Mouse (Mus musculus) kidney, postnatal 0 days (tissue): ENCODE results near the gene Hsp90aa1. TPM values are rescaled to one million over a fixed set of nuclear protein-coding genes. Genes with fewer than 3 reads are reported as not detected.

ENCODE experiments used
- ATAC-seq: fragments of 200-750 bp; cut with Nextera tagmentation; replicated peaks from 2 replicates; pipeline ENCODE4 v1.8.0; 2017; ENCODE audit warnings: low read depth, moderate number of reproducible peaks, moderate TSS enrichment, moderate library complexity; ENCODE audit not compliant: low FRiP score
- DNase-seq: peaks from one replicate; pipeline ENCODE4 v3.0.0-alpha.2; 2016; ENCODE audit warnings: low spot score
- H3K27ac ChIP-seq: fragments of 300-500 bp; sonication (generic); 2 replicates; pipeline ENCODE4 v1.5.1; 2014; ENCODE audit warnings: mild to moderate bottlenecking
- H3K27me3 ChIP-seq: fragments of 300-500 bp; sonication (generic); 2 replicates; pipeline ENCODE4 v1.6.1; 2014; ENCODE audit warnings: low read length, mixed read lengths; ENCODE audit not compliant: insufficient read depth
- H3K36me3 ChIP-seq: fragments of 300-500 bp; sonication (generic); 2 replicates; pipeline ENCODE4 v1.6.1; 2014; ENCODE audit warnings: low read length, mixed read lengths; ENCODE audit not compliant: insufficient read depth
- H3K4me1 ChIP-seq: fragments of 300-500 bp; sonication (generic); replicated peaks from 2 replicates; pipeline ENCODE4 v1.6.1; 2014; ENCODE audit warnings: antibody characterized with exemption, low read length, mixed read lengths; ENCODE audit not compliant: insufficient read depth
- H3K4me2 ChIP-seq: fragments of 300-500 bp; sonication (generic); 2 replicates; pipeline ENCODE4 v1.6.1; 2014; ENCODE audit warnings: mild to moderate bottlenecking, low read length, moderate library complexity, mixed read lengths
- H3K4me3 ChIP-seq: fragments of 300-500 bp; sonication (generic); replicated peaks from 2 replicates; pipeline ENCODE4 v1.5.1; 2014; ENCODE audit warnings: low read depth, low read length
- H3K9ac ChIP-seq: fragments of 300-500 bp; sonication (generic); 2 replicates; pipeline ENCODE4 v1.6.1; 2014; ENCODE audit warnings: low read depth, low read length
- H3K9me3 ChIP-seq: fragments of 300-500 bp; sonication (generic); replicated peaks from 2 replicates; pipeline ENCODE4 v1.6.1; 2016; ENCODE audit warnings: low read length, inconsistent platforms, mixed read lengths
- CTCF ChIP-seq: IDR thresholded peaks from 2 replicates; pipeline ENCODE4 v1.5.1; 2016; ENCODE audit warnings: antibody characterized with exemption, low read depth, mild to moderate bottlenecking, moderate library complexity
- WGBS: fragments of 180-500 bp; shearing (Covaris S2); extraction: QIAGEN DNeasy Blood & Tissue Kit; methylation state at CpG from one replicate; pipeline ENCODE4 v1.1.7; 2014; 5-methylcytosine and 5-hydroxymethylcytosine counted together
- polyA plus RNA-seq: library from polyadenylated mRNA; unstranded; fragments of >200 nt; fragmentation: Nextera tagmentation; extraction: Ambion mirVana; gene quantifications from 2 replicates; pipeline ENCODE4 v1.2.1, GENCODE M21; 2015

The Hsp90aa1 gene
- polyA plus RNA-seq, 1 experiment from 2014 or later: 485 TPM

GRCm38 (mm10) chr12:110683580-110683979 is 18.9 kb downstream of the Hsp90aa1 start:
- no peak overlapping the region for H3K4me3 ChIP-seq
- H3K4me2 ChIP-seq: no peak overlapping the region
- H3K9me3 ChIP-seq: no peaks in the 10 kb centered on the region
- ATAC-seq: no peak
- H3K9ac ChIP-seq: no peak overlapping the region
- no peak for TF ChIP-seq CTCF
- H3K27ac ChIP-seq: no peak overlapping the region
- no CpG with 5 or more reads among the region's 1 CpGs for WGBS
- no peak for DNase-seq
- H3K4me1 ChIP-seq: no peaks in the 10 kb centered on the region
- no peaks in the 10 kb centered on the region for H3K27me3 ChIP-seq
- H3K36me3 ChIP-seq: no peaks in the 10 kb centered on the region

- TF ChIP-seq CTCF: no peak
- no peak for ATAC-seq
- H3K4me3 ChIP-seq: no peak within 1 kb of the TSS
- H3K27me3 ChIP-seq: no peaks in the 10 kb centered on the region
- no peaks in the 10 kb centered on the region for H3K4me1 ChIP-seq
- no peaks in the 10 kb centered on the region for H3K36me3 ChIP-seq
- no peaks in the 10 kb centered on the region for H3K9me3 ChIP-seq
- no peak within 1 kb of the TSS for H3K4me2 ChIP-seq
- WGBS: 78% methylated on average over 9 of the region's 9 CpGs
- H3K9ac ChIP-seq: no peak within 1 kb of the TSS
- H3K27ac ChIP-seq: no peak within 1 kb of the TSS
- no peak for DNase-seq
These were observed 19.8 kb downstream of the Hsp90aa1 start, which contains the start of gene 1700001K19Rik for GRCm38 (mm10) chr12:110682561-110683299. Gene 1700001K19Rik (minus strand): TSS chr12:110682619.

DNA sequence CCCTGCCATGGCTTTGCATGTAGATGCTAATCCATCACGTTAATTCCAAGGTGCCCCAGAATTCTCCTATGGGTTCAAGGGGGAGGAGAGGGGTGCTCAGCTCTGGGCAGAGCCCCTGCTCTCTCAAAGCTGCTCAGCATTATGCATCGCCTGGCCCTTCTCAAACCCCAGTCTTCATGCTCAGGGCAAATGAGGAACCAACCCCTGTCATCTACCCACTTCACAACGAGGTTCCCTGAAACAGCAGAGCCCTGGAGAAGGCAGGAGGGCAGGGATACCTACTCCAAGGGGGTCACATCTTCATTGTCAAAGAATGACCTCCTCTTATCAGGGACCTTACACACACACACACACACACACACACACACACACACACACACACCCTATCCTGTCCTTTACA is 20.6 kb downstream of the Hsp90aa1 start:
- no peaks in the 10 kb centered on the region for H3K4me1 ChIP-seq
- TF ChIP-seq CTCF: no peak
- ATAC-seq: no peak

DNA sequence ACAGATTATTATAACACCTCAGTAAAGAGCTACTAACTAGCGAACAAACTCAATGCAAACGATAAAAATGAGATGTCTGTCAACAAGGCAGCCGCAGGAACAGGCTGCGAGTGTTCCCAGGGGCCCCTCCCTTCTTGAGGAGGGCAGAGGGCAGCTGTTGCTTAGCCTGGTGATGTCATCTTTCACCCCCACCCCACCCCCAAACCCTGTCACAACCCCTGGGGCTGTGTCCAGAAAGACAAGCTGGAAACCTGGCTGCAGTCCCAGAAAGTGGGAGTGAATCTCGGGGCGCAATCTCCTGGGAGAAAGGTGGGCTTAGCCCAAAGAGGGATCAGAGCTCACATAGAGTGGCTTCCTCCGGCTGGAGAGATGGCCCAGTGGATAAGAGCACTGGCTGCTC is 21.3 kb downstream of the Hsp90aa1 start:
- H3K27me3 ChIP-seq: no peaks in the 10 kb centered on the region
- H3K4me3 ChIP-seq: no peak overlapping the region
- H3K4me1 ChIP-seq: no peaks in the 10 kb centered on the region
- no peak overlapping the region for H3K27ac ChIP-seq
- no peak for TF ChIP-seq CTCF
- ATAC-seq (no peak), DNase-seq (peak; percentile 13)
- WGBS: 43% methylated on average over 7 of the region's 7 CpGs
- H3K9me3 ChIP-seq: no peaks in the 10 kb centered on the region
- H3K36me3 ChIP-seq: no peaks in the 10 kb centered on the region
- H3K9ac ChIP-seq: no peak overlapping the region
- H3K4me2 ChIP-seq: no peak overlapping the region

More for the DNA sequence above, 20.6 kb downstream of the Hsp90aa1 start:
- H3K27me3 ChIP-seq: no peaks in the 10 kb centered on the region
- H3K36me3 ChIP-seq: no peaks in the 10 kb centered on the region
- no peak overlapping the region for H3K27ac ChIP-seq
- 63% methylated on average over 3 of the region's 3 CpGs for WGBS
- no peak overlapping the region for H3K4me3 ChIP-seq
- DNase-seq: no peak
- H3K4me2 ChIP-seq: no peak overlapping the region
- H3K9me3 ChIP-seq: no peaks in the 10 kb centered on the region
- no peak overlapping the region for H3K9ac ChIP-seq

GRCm38 (mm10) chr12:110674243-110674642 is 28.3 kb downstream of the Hsp90aa1 start:
- Histone ChIP-seq H3K36me3 (no peaks in the 10 kb centered on the region), H3K4me1 (no peaks in the 10 kb centered on the region), H3K27ac (no peak overlapping the region), H3K4me2 (no peak overlapping the region), H3K4me3 (no peak overlapping the region), H3K9ac (no peak overlapping the region), H3K27me3 (no peaks in the 10 kb centered on the region), H3K9me3 (no peaks in the 10 kb centered on the region)
- peak; percentile 59 for TF ChIP-seq CTCF
- DNase-seq (peak; percentile 18), ATAC-seq (no peak)
- 52% methylated on average over 5 of the region's 5 CpGs for WGBS

GRCm38 (mm10) chr12:110667466-110668077 is 35.0 kb downstream of the Hsp90aa1 start:
- Histone ChIP-seq H3K4me3 (no peak overlapping the region), H3K27ac (no peak overlapping the region), H3K9me3 (no peaks in the 10 kb centered on the region), H3K36me3 (peaks cover 59% of the 10 kb centered on the region), H3K27me3 (no peaks in the 10 kb centered on the region), H3K9ac (no peak overlapping the region), H3K4me2 (no peak overlapping the region), H3K4me1 (no peaks in the 10 kb centered on the region)
- 0 out of 2 replicates have a peak, but pooled peaks have one; percentile 13 for TF ChIP-seq CTCF
- WGBS: 81% methylated on average over 13 of the region's 13 CpGs
- no peak for DNase-seq
- ATAC-seq: no peak
